Mouse (Mus musculus): ENCODE measurements around the gene Nfic.

The Nfic gene

DNA sequence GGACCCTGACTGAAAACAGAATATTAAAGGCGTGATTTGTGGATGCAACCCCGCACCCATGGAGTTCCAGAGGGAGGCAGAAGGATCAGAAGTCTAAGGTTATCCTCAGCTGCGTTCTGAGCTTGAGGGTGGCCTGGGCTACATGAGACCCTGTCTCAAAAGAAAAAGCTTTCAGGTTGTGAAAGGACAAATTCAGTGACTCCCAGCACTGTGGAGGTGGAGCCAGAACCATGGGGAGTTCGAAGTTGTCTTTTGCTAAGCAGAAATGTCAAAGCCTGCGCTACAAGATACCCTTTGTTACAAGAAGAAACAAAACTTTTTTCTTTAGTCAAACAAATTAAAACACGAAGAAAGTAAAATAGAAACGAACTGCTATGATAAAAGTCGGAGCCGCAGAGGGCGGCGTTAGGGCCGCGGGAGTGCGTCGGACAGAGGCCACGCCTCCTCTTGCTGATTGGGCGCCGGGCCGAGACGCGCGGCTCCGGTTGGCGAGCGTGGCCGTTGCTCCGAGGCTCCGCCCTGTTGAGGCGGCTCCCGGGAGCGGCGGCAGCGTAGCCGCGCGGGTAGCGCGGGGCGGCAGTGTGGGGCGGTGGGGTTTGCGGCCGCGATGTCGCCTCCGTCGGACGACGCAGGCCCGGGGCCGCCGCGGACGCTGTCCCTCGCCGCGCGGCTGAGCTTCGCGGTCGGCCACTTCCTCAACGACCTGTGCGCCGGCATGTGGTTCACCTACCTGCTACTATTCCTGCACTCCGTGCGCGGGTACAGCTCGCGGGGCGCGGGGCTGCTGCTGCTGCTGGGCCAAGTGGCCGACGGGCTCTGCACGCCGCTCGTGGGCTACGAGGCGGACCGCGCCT is 98.2 kb downstream of the Nfic start, which contains the start of gene Mfsd12:
Gene Mfsd12, plus strand, starts transcription at position 501 of the 854 bp plus-strand sequence.
- peak; percentile 83 for DNase-seq (ENCODE audit: low read depth, low spot score)

DNA sequence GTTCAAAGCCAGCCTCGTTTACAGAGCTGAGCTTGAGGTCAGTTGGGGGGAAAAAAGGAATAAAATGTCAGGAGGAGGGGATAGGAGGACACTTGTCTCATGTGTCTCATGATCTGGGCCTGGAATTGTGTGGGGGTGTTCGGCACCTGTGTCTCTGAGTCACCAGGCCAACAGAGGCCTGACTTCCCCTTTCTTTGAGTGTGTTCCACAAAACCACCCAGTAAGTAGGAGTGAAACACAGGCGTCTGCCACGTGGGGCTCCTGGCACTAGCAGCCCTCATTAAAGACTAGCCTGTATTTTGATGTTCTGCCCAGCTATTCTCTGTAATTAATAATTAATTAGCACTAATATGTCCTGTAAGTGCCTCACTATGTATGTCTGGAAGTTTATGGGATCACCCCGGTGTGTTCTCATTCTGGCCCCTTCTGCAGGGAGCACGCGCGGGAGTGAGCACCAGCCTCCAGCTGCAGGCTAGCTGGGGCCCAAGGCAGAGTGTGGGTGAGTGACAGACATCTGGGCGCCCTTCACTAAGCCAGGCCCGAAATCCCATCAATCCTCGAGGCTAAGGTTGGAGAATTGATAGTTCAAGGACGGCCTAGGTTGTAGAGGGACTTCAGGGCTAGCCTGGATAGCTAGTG is 99.0 kb downstream of the Nfic start:
- no peak for DNase-seq (ENCODE audit: low read depth, low spot score)

- no peak for DNase-seq (ENCODE audit: low read depth, low spot score)
Measured at GRCm38 (mm10) chr10:81355533-81355932, 99.9 kb downstream of the Nfic start.

DNA sequence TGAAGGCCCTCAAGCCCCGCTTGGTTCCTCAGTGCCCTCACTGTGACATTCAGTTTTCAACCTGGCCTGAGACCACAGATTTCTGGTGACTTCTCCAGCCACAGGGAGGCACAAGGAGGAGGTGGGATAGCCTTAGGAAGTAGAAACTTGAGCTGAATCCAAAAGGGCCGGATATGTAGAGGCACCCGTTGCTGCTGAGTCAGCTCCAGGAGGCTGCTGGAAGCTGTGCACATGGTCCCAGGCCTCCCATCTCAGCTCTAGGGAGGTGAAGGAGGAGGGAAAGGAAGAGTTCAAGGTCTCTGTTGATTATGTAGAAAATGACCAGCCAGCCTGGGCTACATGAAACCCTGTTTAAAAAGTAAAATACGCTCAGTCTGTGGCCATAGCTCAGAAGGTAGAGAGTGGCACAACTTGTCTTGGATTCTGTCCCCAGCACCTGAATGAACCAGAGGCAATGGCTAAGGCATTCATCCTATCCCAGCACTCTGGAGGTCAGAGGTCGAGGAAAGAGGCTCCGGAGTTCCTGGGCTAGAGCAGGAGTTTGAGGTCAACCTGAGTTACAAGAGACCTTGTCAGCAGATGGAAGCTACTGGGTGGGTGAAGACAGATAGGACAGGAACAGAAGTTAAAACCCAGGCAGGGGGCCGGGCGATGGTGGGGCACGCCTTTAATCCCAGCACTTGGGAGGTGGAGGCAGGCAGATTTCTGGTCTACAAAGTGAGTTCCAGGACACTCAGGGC is 100.5 kb downstream of the Nfic start:
- no peak for DNase-seq (ENCODE audit: low read depth, low spot score)

- peak; percentile 77 for DNase-seq (ENCODE audit: low read depth, low spot score)
Measured at GRCm38 (mm10) chr10:81351678-81352291, 103.7 kb downstream of the Nfic start.

- DNase-seq (ENCODE audit: low read depth, low spot score), result peak; percentile 98
Measured at GRCm38 (mm10) chr10:81350351-81351063, 104.9 kb downstream of the Nfic start, which contains the start of gene Hmg20b. Gene Hmg20b, minus strand, starts transcription at chr10:81350480.

DNA sequence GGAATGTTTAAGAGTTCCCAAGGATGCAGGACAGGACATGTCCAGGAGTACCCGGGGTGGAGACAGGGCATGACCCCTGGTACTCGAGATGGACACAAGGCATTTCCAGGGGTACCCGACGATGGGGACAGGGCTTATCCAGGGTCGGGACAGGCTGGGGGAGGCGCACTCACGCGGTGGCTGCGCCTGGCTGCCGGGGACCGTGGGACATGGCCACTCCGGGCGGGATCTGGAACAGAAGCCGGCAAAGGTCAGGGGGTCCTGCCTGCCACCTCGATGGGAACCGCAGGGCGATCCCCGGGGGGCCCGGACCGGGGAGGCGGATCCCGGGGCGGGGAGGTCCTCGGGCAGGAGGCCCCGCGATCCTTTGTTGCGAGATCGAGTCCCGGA is 105.5 kb downstream of the Nfic start:
- no peak for DNase-seq (ENCODE audit: low read depth, low spot score)

DNA sequence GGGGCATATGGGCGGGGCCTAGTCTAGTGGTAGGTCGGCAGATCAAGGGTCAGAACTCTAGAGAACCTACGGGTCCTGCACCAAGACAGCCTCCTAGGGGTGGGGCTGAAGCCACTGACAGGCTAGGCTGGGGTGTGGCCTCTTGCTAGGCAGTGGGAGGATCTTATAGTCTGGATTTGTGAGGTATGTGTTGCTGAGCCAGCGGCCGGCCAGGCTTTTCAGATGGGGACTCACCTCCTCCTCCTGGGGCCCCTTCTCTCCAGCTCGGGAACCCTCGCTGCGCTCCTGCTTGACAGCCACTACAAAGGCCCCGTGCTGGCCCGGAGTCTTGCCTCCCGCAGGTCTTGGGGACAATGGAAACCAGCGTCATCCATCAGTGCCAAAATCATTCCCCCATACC is 106.3 kb downstream of the Nfic start:
- peak; percentile 66 for DNase-seq (ENCODE audit: low read depth, low spot score)

DNA sequence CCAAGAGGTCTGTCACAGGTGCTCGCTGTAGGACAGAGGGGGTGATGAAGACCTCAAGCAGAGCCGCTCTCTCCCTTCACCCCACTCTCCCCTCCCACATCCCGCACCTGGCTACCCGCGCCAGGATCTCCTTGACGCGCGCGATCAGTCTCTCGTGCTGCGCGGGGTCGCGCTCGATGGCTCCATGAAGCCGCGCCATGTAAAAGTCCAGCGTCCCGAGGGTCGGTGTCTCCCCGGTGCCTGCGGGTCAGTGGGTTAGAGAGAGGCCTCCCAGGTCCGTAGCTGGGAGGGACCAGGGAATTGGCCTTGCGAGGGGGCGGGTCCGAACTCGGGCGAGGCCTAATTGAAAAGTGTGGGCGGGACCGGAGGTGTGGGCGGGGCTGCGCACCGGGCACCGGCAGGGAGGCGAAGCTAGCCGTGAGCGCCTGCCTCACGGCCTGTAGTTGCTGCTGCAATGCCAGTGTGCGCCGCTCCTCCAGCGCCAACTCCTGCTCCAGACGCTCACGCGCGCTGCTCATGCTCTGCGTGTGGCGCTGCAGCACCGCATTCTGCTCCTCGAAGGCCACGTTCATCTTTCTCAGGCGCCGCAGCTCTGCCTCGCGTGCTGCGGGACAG is 108.9 kb downstream of the Nfic start:
- peak; percentile 63 for DNase-seq (ENCODE audit: low read depth, low spot score)

All from c-Kit-negative CD71-positive TER-119-positive erythroid progenitor cells, embryonic 14.5 days (primary cell).